Mouse (Mus musculus) bone marrow, adult 2 months (tissue): ENCODE measurements at regions not wholly inside any gene's neighbourhood (a gene's known extent, or its start where the extent isn't known, plus 50 kb on each side); places are given as distances from the start of the nearest gene placed in this dataset.

ENCODE experiments used
- H3K27ac ChIP-seq: fragments of 200-500 bp; 2 replicates; pipeline ENCODE4 v1.5.1; 2012; ENCODE audit warnings: low read depth, mild to moderate bottlenecking, control low read depth, inconsistent platforms, low read length; ENCODE audit not compliant: control insufficient read depth, poor library complexity, insufficient read depth
- H3K4me1 ChIP-seq: fragments of 200-500 bp; 2 replicates; pipeline ENCODE4 v1.6.1; 2011; ENCODE audit warnings: low read length; ENCODE audit not compliant: control insufficient read depth, insufficient read depth
- H3K4me3 ChIP-seq: fragments of 200-500 bp; replicated peaks from 2 replicates; pipeline ENCODE3; 2011; ENCODE audit warnings: mild to moderate bottlenecking, low read depth, low read length, control low read depth; ENCODE audit not compliant: control insufficient read depth
- CTCF ChIP-seq: fragments of 200-500 bp; IDR thresholded peaks from 2 replicates; pipeline ENCODE4 v1.5.1; 2011; ENCODE audit warnings: low read length, control low read depth; ENCODE audit not compliant: control insufficient read depth, insufficient read depth
- POLR2A ChIP-seq: fragments of 200-500 bp; IDR thresholded peaks from 2 replicates; pipeline ENCODE4 v1.6.1; 2011; ENCODE audit warnings: low read depth, mild to moderate bottlenecking, control low read depth, low read length, borderline replicate concordance; ENCODE audit not compliant: control insufficient read depth
- WGBS: fragments of 180-500 bp; shearing (Covaris S2); methylation state at CpG from one replicate; pipeline ENCODE4 v1.1.7; 2018; 5-methylcytosine and 5-hydroxymethylcytosine counted together

DNA sequence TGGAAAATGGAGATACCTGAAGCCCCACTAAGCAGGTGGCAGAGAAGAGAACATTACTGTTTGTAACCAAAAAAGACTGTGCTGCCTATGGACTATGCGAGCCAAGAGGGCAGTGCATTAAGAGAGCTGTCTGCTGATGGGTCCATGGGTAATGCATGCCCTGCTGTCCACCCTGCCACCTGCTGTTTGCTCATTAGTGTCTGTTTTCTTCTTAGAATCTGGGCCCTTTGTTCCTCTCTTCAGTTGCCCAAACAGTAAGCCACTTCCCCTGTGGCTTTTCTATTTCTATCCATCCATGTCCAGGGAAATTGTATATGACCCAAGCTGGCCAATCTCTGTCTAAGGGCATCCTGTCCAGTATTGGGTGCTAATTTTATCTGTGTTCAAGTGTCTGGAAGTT is 901.2 kb upstream of the Fam160b2 start:
- 64% methylated on average over 1 of the region's 1 CpGs for WGBS

DNA sequence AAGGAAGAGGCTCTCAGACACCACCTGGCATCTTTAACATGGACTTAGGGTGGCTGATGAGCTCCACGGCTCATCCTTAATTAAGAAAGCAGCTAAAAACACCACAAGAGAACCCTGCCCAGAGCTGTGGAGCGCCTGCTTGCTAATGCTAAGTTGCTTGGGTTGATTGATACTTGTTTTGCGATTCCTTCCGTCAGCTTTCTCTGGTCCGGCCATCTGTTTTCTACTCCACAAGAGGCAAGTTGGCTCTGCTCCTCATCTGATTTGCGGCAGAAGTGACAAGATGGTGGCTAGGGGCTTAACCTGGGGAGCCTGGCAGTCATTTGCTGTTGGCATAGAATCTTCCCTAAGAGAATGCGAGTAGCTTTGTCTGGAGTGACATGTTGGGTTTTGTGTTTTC is 891.6 kb upstream of the Fam160b2 start:
- no peak overlapping the region for H3K4me3 ChIP-seq
- WGBS = 82% methylated on average over 7 of the region's 7 CpGs
- TF ChIP-seq POLR2A = no peak
- no peak overlapping the region for H3K27ac ChIP-seq
- H3K4me1 ChIP-seq = no peaks in the 10 kb centered on the region

More for the DNA sequence above, 901.2 kb upstream of the Fam160b2 start:
- no peak overlapping the region for H3K27ac ChIP-seq
- no peaks in the 10 kb centered on the region for H3K4me1 ChIP-seq
- TF ChIP-seq CTCF = no peak
- no peak overlapping the region for H3K4me3 ChIP-seq

- TF ChIP-seq CTCF = no peak
- no peak for TF ChIP-seq POLR2A
- Histone ChIP-seq H3K27ac (no peak overlapping the region), H3K4me1 (no peaks in the 10 kb centered on the region), H3K4me3 (no peak overlapping the region)
- WGBS = 83% methylated on average over 12 of the region's 12 CpGs
These were observed 886.7 kb upstream of the Fam160b2 start for GRCm38 (mm10) chr14:71486176-71486970.

- Histone ChIP-seq H3K4me1 (no peaks in the 10 kb centered on the region), H3K4me3 (no peak overlapping the region), H3K27ac (no peak overlapping the region)
- TF ChIP-seq POLR2A = no peak
- 43% methylated on average over 2 of the region's 2 CpGs for WGBS
These were observed 876.0 kb upstream of the Fam160b2 start for GRCm38 (mm10) chr14:71475656-71476055.

DNA sequence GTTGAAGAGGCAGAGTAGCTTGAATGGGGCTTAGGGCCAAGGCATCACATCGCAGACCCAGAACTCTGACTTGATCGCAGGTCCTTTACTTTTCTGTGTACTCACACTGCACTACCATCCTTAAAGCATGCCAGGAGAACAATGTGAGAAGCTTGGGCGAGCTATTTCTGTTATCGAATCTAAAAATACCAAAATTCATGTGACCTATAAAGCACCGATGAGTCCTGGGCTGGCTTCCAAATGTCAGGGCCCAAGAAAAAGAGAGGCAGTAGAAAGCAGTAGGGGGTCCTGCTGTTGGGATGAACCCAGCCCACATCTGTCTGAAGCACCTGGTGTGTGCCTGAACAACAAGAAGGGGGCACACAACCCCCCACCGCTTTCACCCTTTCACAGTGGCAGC is 874.3 kb upstream of the Fam160b2 start:
- Histone ChIP-seq H3K4me1 (no peaks in the 10 kb centered on the region), H3K27ac (no peak overlapping the region), H3K4me3 (no peak overlapping the region)
- no peak for TF ChIP-seq POLR2A
- no peak for TF ChIP-seq CTCF
- WGBS = 77% methylated on average over 6 of the region's 6 CpGs

GRCm38 (mm10) chr14:71432364-71432763 is 832.7 kb upstream of the Fam160b2 start:
- H3K4me3 ChIP-seq = no peak overlapping the region
- TF ChIP-seq POLR2A (no peak), CTCF (no peak)
- no peaks in the 10 kb centered on the region; the same call in 1 of the 2 replicates for H3K4me1 ChIP-seq
- no peak overlapping the region for H3K27ac ChIP-seq
- WGBS = 61% methylated on average over 2 of the region's 2 CpGs
